Mouse (Mus musculus) liver, embryonic 16.5 days (tissue): ENCODE data around the gene Gm12394. TPM values are rescaled to one million over a fixed set of nuclear protein-coding genes. Genes with fewer than 3 reads are reported as not detected.
"Not testable (repeated sequence)": the region's sequence is repeated elsewhere in the genome, so short reads cannot be mapped to it uniquely, and the experiment has no call there.

Experiments used
- ATAC-seq: fragments of 200-750 bp; cut with Nextera tagmentation; 2 replicates; pipeline ENCODE4 v1.8.0; 2017; ENCODE audit warnings: low read depth, mild to moderate bottlenecking, moderate number of reproducible peaks, moderate library complexity
- H3K27ac ChIP-seq: fragments of 300-500 bp; sonication (generic); 2 replicates; pipeline ENCODE4 v1.5.1; 2014; ENCODE audit warnings: mild to moderate bottlenecking, low read length
- H3K27me3 ChIP-seq: fragments of 300-500 bp; sonication (generic); 2 replicates; pipeline ENCODE4 v1.6.1; 2014; ENCODE audit warnings: low read depth, low read length, mixed read lengths; ENCODE audit not compliant: control insufficient read depth, insufficient read depth
- H3K36me3 ChIP-seq: fragments of 300-500 bp; sonication (generic); 2 replicates; pipeline ENCODE4 v1.6.1; 2014; ENCODE audit warnings: mild to moderate bottlenecking; ENCODE audit not compliant: control insufficient read depth, insufficient read depth
- H3K4me1 ChIP-seq: fragments of 300-500 bp; sonication (generic); 2 replicates; pipeline ENCODE4 v1.6.1; 2014; ENCODE audit warnings: low read depth, low read length, mixed read lengths; ENCODE audit not compliant: control insufficient read depth
- H3K4me2 ChIP-seq: fragments of 300-500 bp; sonication (generic); 2 replicates; pipeline ENCODE4 v1.6.1; 2014; ENCODE audit warnings: low read depth, low read length, mixed read lengths
- H3K4me3 ChIP-seq: fragments of 300-500 bp; sonication (generic); 2 replicates; pipeline ENCODE4 v1.5.1; 2014; ENCODE audit warnings: low read depth, mild to moderate bottlenecking, low read length
- H3K9ac ChIP-seq: fragments of 300-500 bp; sonication (generic); 2 replicates; pipeline ENCODE4 v1.6.1; 2014; ENCODE audit warnings: low read depth, low read length
- H3K9me3 ChIP-seq: fragments of 300-500 bp; sonication (generic); replicated peaks from 2 replicates; pipeline ENCODE4 v1.6.1; 2016; ENCODE audit warnings: low read length; ENCODE audit not compliant: control insufficient read depth
- WGBS: fragments of 180-500 bp; shearing (Covaris S2); extraction: QIAGEN DNeasy Blood & Tissue Kit; methylation state at CpG from one replicate; pipeline ENCODE4 v1.1.7; 2014; ENCODE audit not compliant: insufficient replicate concordance; 5-methylcytosine and 5-hydroxymethylcytosine counted together
- polyA plus RNA-seq: library from polyadenylated mRNA; unstranded; fragments of >200 nt; fragmentation: Nextera tagmentation; extraction: Ambion mirVana; gene quantifications from 2 replicates; pipeline ENCODE4 v1.2.1, GENCODE M21; 2015

Gene Gm12394
- polyA plus RNA-seq, 1 experiment from 2014 or later = not detected

DNA sequence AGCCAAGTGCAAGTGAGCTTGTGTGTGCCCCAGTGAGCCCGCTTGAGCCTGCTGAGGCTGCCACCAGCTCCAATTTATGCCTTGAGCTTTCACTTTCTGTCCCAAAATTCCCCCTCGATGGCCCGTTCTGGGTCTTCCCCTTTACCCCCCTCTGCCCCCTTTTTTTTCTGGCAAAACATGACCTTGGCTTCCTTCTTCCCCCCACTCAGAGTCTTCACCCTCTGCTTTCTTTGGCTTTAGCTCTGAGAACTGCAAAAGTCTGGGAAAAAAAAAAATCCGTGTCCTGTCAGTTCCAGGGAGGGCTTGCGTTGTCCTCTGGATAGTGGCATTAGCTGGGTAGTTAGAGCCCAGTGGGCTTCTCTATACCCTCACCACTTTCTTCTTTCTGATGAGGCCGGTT is 100.1 kb downstream of the Gm12394 start, which contains the start of gene Ccl19:
Ccl19 (minus strand) TSS at position 101 of the 400 bp plus-strand sequence.
- not testable (repeated sequence) for H3K4me3 ChIP-seq, H3K27me3 ChIP-seq, H3K27ac ChIP-seq, ATAC-seq, H3K9ac ChIP-seq, H3K4me1 ChIP-seq, H3K36me3 ChIP-seq, H3K4me2 ChIP-seq, H3K9me3 ChIP-seq
- no CpG with 5 or more reads among the region's 6 CpGs for WGBS

DNA sequence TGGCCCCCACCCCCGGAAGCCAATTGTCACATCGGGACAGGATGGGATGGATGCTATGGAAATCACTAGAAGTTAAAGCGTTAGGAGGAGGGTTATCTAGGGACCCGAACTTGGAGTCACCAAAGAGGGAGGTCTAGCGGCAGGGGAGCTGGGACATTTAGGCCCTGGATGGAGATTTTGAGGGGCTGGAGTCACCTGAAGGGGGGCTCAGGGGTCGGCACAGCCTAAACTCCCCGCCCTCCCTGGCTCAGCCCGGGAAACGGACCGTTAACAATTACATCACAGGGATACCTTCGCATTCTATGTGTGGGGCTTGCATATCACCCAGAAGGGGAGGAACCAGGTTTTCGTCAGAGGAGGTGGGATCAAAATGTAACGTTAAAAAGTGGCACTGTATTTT is 121.3 kb downstream of the Gm12394 start, which contains the start of gene 4930578G10Rik:
4930578G10Rik (plus strand) TSS at position 301 of the 400 bp plus-strand sequence.
- not testable (repeated sequence) for H3K27me3 ChIP-seq, H3K36me3 ChIP-seq, H3K4me3 ChIP-seq, H3K4me1 ChIP-seq, H3K9ac ChIP-seq, H3K9me3 ChIP-seq, H3K27ac ChIP-seq, ATAC-seq, H3K4me2 ChIP-seq
- no CpG with 5 or more reads among the region's 13 CpGs for WGBS

Other genes starting within 250 kb of the Gm12394 start
- gene Gm10591, start 244.6 kb downstream of the Gm12394 start, polyA plus RNA-seq = not detected in 2 replicates
- not detected in 2 replicates for gene Gm2564, start 227.1 kb downstream of the Gm12394 start, polyA plus RNA-seq
- not detected in 2 replicates for gene Ccl27b, start 201.5 kb downstream of the Gm12394 start, polyA plus RNA-seq
- not detected in 2 replicates for gene Il11ra2, start 194.9 kb downstream of the Gm12394 start, polyA plus RNA-seq
- gene 4930578G10Rik, start 121.2 kb downstream of the Gm12394 start, polyA plus RNA-seq = not detected in 2 replicates
- not detected in 2 replicates for gene Ccl19, start 100.2 kb downstream of the Gm12394 start, polyA plus RNA-seq
- 0.77 and 0.85 TPM in 2 replicates for gene Ccl21a, start 82.8 kb downstream of the Gm12394 start, polyA plus RNA-seq
- gene Fam205a1, start 2.9 kb downstream of the Gm12394 start, polyA plus RNA-seq = 0.11 and 0.12 TPM in 2 replicates
- 0.27 and 0.32 TPM in 2 replicates for gene Fam205c, start 17.5 kb upstream of the Gm12394 start, polyA plus RNA-seq
- 0.05 and 0.06 TPM in 2 replicates for gene Phf24, start 59.9 kb upstream of the Gm12394 start, polyA plus RNA-seq
- 1.0 and 1.5 TPM in 2 replicates for gene Dnajb5, start 93.0 kb upstream of the Gm12394 start, polyA plus RNA-seq
- 0.17 TPM in 1 of 2 replicates, not detected in the other for gene 1700022I11Rik, start 112.8 kb upstream of the Gm12394 start, polyA plus RNA-seq
- gene Vcp, start 143.7 kb upstream of the Gm12394 start, polyA plus RNA-seq = 192 and 198 TPM in 2 replicates
- gene Fancg, start 153.7 kb upstream of the Gm12394 start, polyA plus RNA-seq = 7.8 and 9.4 TPM in 2 replicates
- 12.4 and 14.7 TPM in 2 replicates for gene Pigo, start 169.0 kb upstream of the Gm12394 start, polyA plus RNA-seq
- gene Stoml2, start 174.9 kb upstream of the Gm12394 start, polyA plus RNA-seq = 176 and 193 TPM in 2 replicates
- 33.4 and 41.3 TPM in 2 replicates for gene Fam214b, start 189.4 kb upstream of the Gm12394 start, polyA plus RNA-seq
- gene Unc13b, start 202.2 kb upstream of the Gm12394 start, polyA plus RNA-seq = 0.51 and 0.57 TPM in 2 replicates